Mouse (Mus musculus) forebrain, embryonic 13.5 days (tissue): ENCODE data around the gene Plekha7. TPM values are rescaled to one million over a fixed set of nuclear protein-coding genes. Genes with fewer than 3 reads are reported as not detected.

Experiments
- ATAC-seq: fragments of 200-750 bp; cut with Nextera tagmentation; 2 replicates; pipeline ENCODE4 v1.8.0; 2017
- H3K27ac ChIP-seq: fragments of 300-500 bp; sonication (generic); 2 replicates; pipeline ENCODE4 v1.5.1; 2015; ENCODE audit warnings: inconsistent platforms, mild to moderate bottlenecking, moderate library complexity
- H3K27me3 ChIP-seq: fragments of 300-500 bp; sonication (generic); 2 replicates; pipeline ENCODE4 v1.6.1; 2015; ENCODE audit warnings: mild to moderate bottlenecking, inconsistent platforms
- H3K36me3 ChIP-seq: fragments of 300-500 bp; sonication (generic); 2 replicates; pipeline ENCODE4 v1.6.1; 2015; ENCODE audit warnings: mild to moderate bottlenecking, inconsistent platforms; ENCODE audit not compliant: poor library complexity, severe bottlenecking
- H3K4me1 ChIP-seq: fragments of 300-500 bp; sonication (generic); 2 replicates; pipeline ENCODE4 v1.6.1; 2015; ENCODE audit warnings: inconsistent platforms
- H3K4me2 ChIP-seq: fragments of 300-500 bp; sonication (generic); 2 replicates; pipeline ENCODE4 v1.6.1; 2015; ENCODE audit warnings: inconsistent platforms, mild to moderate bottlenecking, moderate library complexity
- H3K4me3 ChIP-seq: fragments of 300-500 bp; sonication (generic); 2 replicates; pipeline ENCODE4 v1.5.1; 2015; ENCODE audit warnings: mild to moderate bottlenecking, inconsistent platforms
- H3K9ac ChIP-seq: fragments of 300-500 bp; sonication (generic); 2 replicates; pipeline ENCODE4 v1.6.1; 2015; ENCODE audit warnings: mild to moderate bottlenecking, inconsistent platforms
- H3K9me3 ChIP-seq: fragments of 300-500 bp; sonication (generic); replicated peaks from 2 replicates; pipeline ENCODE4 v1.6.1; 2016; ENCODE audit warnings: inconsistent platforms
- WGBS: fragments of 180-500 bp; shearing (Covaris S2); methylation state at CpG from one replicate; pipeline ENCODE4 v1.1.7; 2015; 5-methylcytosine and 5-hydroxymethylcytosine counted together
- polyA plus RNA-seq: library from polyadenylated mRNA; unstranded; fragments of >200 nt; fragmentation: Nextera tagmentation; extraction: Ambion mirVana; gene quantifications from 2 replicates; pipeline ENCODE4 v1.2.1, GENCODE M21; 2015

Plekha7 gene
- polyA plus RNA-seq, 1 experiment from 2014 or later, result 13.1 TPM

DNA sequence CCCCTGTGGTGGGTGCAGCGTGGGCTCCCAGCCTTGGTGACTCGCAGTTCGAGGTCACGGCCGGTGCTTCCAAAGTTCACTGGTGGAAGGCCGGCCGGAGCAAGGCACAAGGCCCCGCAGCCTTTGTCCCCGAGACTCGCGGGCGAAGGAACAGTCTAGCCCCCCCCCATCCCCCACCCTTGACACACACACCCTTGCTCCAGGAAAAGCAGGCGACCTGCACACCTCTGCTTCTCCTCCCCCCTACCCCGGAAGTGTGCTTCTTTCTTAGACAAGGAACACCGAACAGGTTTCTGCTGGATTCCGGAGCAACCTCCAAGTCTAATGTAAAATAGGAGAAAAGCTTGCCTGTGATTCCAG lies 436 bp upstream of the Plekha7 start:
- Histone ChIP-seq H3K36me3 (no peaks in the 10 kb centered on the region), H3K4me3 (peak overlapping the region; percentile 84), H3K9me3 (no peaks in the 10 kb centered on the region), H3K9ac (peak overlapping the region; percentile 77), H3K4me2 (peak overlapping the region; percentile 96), H3K4me1 (peaks cover 27% of the 10 kb centered on the region), H3K27ac (no peak overlapping the region), H3K27me3 (no peaks in the 10 kb centered on the region)
- peak; percentile 17; the same call in 1 of the 2 replicates for ATAC-seq
- WGBS, result under 1% methylated on average over 16 of the region's 16 CpGs

DNA sequence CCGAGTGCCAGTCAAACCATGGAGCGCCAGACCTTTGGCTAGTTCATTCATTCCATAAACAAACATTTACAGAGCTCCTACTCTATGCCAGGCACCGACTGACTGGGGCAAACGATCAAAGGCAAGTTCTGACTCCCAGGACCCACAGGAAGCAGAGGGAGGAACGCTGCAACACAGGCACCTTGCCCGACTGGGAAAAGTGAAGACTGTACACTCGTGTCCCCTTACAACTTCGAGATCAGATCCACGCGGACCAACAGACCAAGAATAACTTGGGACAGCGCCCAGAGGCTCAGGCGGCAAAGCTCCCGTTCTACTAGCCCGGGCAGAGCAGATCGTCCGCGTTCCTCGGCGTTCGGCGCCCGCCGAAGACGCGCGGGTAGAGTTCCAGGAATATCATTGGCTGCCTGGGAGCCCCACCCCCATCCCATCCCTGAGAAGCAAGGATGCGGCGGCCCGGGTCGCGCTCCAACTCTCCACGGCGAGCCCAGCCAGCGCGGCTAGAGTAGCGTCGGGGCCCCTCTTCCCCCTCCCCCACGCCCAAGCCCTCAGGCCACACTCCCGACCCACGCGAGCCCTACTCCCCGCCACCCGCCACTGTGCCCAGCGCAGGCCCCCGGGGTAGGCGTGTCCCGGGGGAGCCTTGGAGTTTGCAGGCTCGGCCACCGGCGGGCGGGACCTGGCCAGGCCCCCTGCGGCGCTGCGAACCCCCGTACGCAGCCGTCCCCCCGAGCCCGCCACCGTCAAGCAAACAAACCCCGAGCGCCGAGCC lies 891 bp downstream of the Plekha7 start:
- H3K9me3 ChIP-seq, result no peaks in the 10 kb centered on the region
- H3K4me3 ChIP-seq, result peak overlapping the region; percentile 84
- ATAC-seq, result peak; percentile 90

DNA sequence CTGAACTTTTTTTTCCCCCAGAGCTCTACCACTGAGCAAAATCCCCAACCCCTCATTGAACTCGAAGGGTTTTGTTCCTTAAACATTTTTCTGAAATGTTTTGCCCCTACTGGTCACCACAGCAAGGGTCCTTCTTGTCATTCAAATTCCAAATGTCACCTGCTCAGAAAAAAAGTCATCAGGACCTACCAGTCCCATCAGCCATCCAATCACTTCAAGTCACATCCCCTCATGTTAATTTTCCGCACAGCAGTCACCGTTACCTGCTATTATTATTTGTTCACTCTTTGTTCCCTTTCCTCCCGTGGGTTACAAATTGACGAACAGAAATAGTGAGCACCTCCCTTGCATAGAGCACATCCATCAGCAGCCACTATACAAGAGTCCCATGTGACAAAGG lies 1.6 kb downstream of the Plekha7 start:
- H3K4me1 ChIP-seq, result peaks cover 27% of the 10 kb centered on the region
- no peaks in the 10 kb centered on the region for H3K9me3 ChIP-seq
- no peak; the same call in 1 of the 2 replicates for ATAC-seq
- peak overlapping the region; percentile 77 for H3K9ac ChIP-seq
- peak overlapping the region; percentile 84 for H3K4me3 ChIP-seq
- no peaks in the 10 kb centered on the region for H3K36me3 ChIP-seq
- no peak overlapping the region for H3K27ac ChIP-seq
- peak overlapping the region; percentile 96 for H3K4me2 ChIP-seq
- 7% methylated on average over 5 of the region's 5 CpGs for WGBS
- H3K27me3 ChIP-seq, result no peaks in the 10 kb centered on the region

More for the DNA sequence above, 891 bp downstream of the Plekha7 start:
- H3K4me2 ChIP-seq, result peak overlapping the region; percentile 96
- 1% methylated on average over 62 of the region's 63 CpGs for WGBS
- H3K27me3 ChIP-seq, result no peaks in the 10 kb centered on the region
- H3K9ac ChIP-seq, result peak overlapping the region; percentile 77
- H3K36me3 ChIP-seq, result no peaks in the 10 kb centered on the region
- peak overlapping the region; percentile 74 for H3K27ac ChIP-seq
- peaks cover 27% of the 10 kb centered on the region for H3K4me1 ChIP-seq

DNA sequence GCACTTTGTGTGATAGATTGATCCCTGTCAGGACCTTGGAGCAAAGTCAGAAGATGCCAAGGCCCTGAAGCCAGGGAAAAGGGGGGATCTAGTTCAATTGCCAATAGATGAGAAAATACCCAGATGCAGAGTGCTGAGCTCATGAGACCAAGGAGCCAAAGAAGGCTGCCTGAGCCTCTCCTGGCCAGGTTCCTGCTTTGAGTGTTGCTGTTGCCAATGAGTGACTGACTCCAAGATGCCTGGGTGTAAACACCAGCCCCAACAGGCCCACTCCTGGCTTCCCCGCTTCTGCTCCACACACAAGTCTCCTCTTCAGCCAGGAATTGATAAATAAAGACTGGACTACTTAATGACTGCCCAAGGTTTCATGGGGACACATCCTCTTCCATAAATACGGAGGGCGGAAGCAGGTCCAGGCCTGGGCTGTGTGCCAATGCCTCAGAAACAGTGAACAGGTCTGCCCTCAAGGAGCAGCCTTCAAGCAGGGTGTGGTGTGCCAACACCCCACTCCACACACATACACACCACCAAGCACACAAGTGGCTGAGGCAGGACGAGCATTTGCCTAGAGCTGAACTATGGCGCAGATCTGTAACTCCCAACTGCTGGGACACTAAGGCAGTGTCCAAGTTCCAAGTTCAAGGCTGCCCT lies 6.4 kb downstream of the Plekha7 start:
- H3K27me3 ChIP-seq, result no peaks in the 10 kb centered on the region
- no peak for ATAC-seq
- H3K4me1 ChIP-seq, result peaks cover 18% of the 10 kb centered on the region
- no peaks in the 10 kb centered on the region for H3K36me3 ChIP-seq
- WGBS, result 85% methylated on average over 5 of the region's 5 CpGs
- no peaks in the 10 kb centered on the region for H3K9me3 ChIP-seq
- no peak overlapping the region for H3K27ac ChIP-seq
- no peak overlapping the region for H3K9ac ChIP-seq
- no peak overlapping the region for H3K4me2 ChIP-seq
- H3K4me3 ChIP-seq, result no peak overlapping the region

DNA sequence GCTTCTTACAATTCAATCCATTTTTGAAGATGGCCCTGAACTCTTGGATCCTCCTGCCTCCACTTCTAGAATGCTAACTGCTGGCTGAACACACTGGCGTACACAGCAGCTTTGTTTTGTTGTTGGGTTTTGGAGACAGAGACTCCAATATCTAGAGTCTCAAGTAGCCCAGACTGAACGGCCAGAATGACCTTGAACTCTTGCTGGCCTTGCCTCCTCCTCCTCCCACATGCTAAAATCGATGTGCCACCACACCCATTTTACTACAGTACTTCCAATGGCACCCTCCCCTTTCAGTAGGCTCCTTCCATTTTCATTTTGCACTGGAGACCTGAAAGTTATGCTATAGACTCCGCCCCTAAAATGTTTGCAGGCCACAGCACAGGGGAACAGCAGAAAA lies 7.0 kb downstream of the Plekha7 start:
- Histone ChIP-seq H3K9ac (no peak overlapping the region), H3K27ac (no peak overlapping the region), H3K9me3 (no peaks in the 10 kb centered on the region), H3K4me1 (peaks cover 12% of the 10 kb centered on the region), H3K36me3 (no peaks in the 10 kb centered on the region), H3K27me3 (no peaks in the 10 kb centered on the region), H3K4me2 (no peak overlapping the region), H3K4me3 (no peak overlapping the region)
- WGBS, result 92% methylated on average over 4 of the region's 4 CpGs
- ATAC-seq, result no peak

DNA sequence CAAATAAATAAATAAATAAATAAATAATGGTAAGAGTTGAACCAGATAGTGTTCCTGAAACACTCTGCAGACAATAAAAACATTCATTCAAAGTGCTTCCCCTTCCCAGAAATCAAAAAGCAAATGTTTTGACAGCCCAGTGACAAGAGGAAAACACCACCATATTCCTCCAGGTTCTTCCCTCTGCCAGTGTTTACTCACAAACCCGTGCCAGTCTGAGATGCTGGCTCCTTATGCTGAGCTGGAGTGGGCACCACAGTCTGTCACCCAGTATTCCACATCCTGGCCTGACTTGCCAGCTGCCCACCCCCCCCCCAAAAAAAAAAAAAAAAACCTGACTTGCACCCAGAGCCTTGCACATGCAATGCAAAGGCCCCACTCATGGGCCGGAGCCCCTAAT lies 9.3 kb downstream of the Plekha7 start:
- Histone ChIP-seq H3K4me1 (peaks cover 12% of the 10 kb centered on the region), H3K27me3 (no peaks in the 10 kb centered on the region), H3K4me2 (no peak overlapping the region), H3K9me3 (no peaks in the 10 kb centered on the region), H3K27ac (no peak overlapping the region), H3K4me3 (no peak overlapping the region), H3K9ac (no peak overlapping the region), H3K36me3 (no peaks in the 10 kb centered on the region)
- ATAC-seq, result peak; percentile 80; the same call in 1 of the 2 replicates
- 86% methylated on average over 2 of the region's 2 CpGs for WGBS

DNA sequence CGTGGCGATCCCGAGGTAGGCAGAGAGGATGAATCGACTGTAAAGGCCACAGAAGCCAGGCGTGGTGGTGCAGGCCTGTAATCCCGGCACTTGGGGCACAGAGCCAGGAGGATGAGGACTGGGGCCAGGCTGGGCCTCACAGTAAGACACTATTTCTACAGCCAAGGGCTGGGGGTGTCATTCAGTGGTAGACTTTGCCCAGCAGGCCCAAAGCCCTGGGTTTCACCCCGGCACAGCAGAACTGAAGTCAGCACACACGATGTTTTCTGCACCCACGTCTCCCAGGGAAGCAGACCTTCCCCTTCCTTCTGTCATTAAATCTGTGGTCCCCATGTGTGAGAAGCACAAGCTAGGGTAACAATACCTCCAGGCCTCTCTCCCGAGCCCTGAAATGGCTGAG lies 9.8 kb downstream of the Plekha7 start:
- peak; percentile 45; the same call in 1 of the 2 replicates for ATAC-seq
- Histone ChIP-seq H3K4me3 (no peak overlapping the region), H3K4me1 (peaks cover 12% of the 10 kb centered on the region), H3K27ac (no peak overlapping the region), H3K27me3 (no peaks in the 10 kb centered on the region), H3K36me3 (no peaks in the 10 kb centered on the region), H3K9me3 (no peaks in the 10 kb centered on the region), H3K4me2 (no peak overlapping the region), H3K9ac (no peak overlapping the region)
- 68% methylated on average over 10 of the region's 10 CpGs for WGBS

DNA sequence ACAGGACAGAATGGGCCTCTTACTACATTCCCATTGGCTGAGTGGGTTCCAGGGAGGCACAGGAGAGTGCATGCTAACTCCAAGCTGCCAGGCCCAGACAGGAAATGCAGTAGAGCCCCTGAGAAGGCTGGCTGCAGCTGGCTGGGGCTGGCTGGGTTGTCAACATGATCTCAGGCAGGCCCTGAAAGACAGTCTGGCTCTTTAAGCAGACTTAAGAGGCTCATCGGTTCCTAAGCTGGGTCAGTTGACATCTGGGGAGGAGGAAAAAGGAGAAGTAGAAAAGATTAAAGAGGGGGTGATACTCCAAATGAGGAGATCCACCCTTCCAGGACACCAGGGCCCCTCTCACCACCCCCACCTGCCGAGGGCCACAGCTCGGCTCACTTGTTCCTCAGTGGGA lies 13.2 kb downstream of the Plekha7 start:
- Histone ChIP-seq H3K4me2 (no peak overlapping the region), H3K36me3 (no peaks in the 10 kb centered on the region), H3K9ac (no peak overlapping the region), H3K27ac (no peak overlapping the region), H3K27me3 (no peaks in the 10 kb centered on the region), H3K4me3 (no peak overlapping the region), H3K4me1 (peaks cover 12% of the 10 kb centered on the region), H3K9me3 (no peaks in the 10 kb centered on the region)
- ATAC-seq, result no peak
- WGBS, result 60% methylated on average over 3 of the region's 3 CpGs

DNA sequence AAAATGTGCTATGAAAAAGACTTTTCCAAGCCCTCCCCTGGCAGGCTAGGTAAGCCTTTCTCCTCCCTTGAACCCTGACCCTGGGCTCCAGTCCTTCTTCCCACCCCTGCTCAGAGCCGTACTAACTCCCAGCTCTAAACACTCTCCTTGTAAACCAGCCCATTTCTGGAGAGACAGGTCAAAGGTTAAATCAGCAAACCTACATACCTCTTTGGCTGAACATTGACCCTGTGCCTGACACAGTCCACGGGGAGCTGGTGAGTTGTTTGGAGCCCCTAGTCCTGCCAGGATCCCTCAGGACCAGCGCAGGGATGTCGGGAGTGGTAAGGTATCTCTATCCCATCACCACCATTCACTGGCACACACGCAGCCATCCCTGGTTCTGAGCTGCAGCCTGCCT lies 15.8 kb downstream of the Plekha7 start:
- Histone ChIP-seq H3K36me3 (no peaks in the 10 kb centered on the region), H3K4me1 (peaks cover 3% of the 10 kb centered on the region; the same call in 1 of the 2 replicates), H3K4me2 (no peak overlapping the region), H3K27me3 (no peaks in the 10 kb centered on the region), H3K27ac (no peak overlapping the region), H3K9ac (no peak overlapping the region), H3K9me3 (no peaks in the 10 kb centered on the region), H3K4me3 (no peak overlapping the region)
- WGBS, result 65% methylated on average over 5 of the region's 5 CpGs
- ATAC-seq, result no peak

DNA sequence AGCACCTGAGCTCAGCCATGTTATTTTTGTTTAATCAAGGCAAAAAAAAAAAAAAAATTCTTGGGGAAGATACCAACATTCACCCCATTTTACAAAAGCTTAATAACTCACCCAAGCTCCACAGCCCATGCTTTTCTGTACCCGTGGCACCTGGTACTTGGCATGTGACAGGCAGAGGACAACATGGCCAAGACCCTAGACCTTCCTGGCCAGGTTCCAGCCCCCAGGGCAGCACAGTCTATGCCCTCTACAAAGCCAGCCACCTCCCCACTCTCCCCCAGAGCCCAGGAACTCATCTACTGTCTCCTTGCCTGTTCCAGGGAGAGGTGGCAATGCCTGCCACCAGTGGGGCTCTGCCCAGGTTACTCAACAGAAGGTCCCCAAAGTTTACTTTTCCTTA lies 17.6 kb downstream of the Plekha7 start:
- Histone ChIP-seq H3K4me3 (no peak overlapping the region), H3K27me3 (no peaks in the 10 kb centered on the region), H3K27ac (no peak overlapping the region), H3K4me1 (peaks cover 17% of the 10 kb centered on the region), H3K9ac (no peak overlapping the region), H3K4me2 (no peak overlapping the region), H3K9me3 (no peaks in the 10 kb centered on the region), H3K36me3 (no peaks in the 10 kb centered on the region)
- WGBS, result 90% methylated on average over 1 of the region's 1 CpGs
- no peak for ATAC-seq

DNA sequence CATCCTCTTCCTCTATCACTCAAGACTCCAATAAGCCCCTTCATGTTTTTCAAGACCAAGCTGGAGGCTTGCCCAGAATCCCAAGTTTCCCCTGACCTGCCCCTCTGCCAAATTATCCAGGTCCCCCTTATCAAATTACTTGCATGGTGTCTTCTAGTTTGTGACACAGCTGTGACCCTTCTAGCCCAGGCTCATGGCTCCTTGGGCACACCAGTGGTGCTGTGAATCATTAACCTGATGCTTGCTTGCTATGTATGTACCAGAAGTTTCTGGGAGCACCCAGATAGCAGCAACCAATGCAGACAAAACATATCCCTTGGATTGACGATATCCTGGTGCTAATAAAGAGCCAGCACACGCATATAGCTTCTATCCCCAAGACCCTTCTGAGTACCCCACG lies 19.2 kb downstream of the Plekha7 start:
- Histone ChIP-seq H3K36me3 (no peaks in the 10 kb centered on the region), H3K4me2 (no peak overlapping the region), H3K9ac (no peak overlapping the region), H3K4me3 (no peak overlapping the region), H3K9me3 (no peaks in the 10 kb centered on the region), H3K4me1 (peaks cover 27% of the 10 kb centered on the region), H3K27me3 (no peaks in the 10 kb centered on the region), H3K27ac (no peak overlapping the region)
- WGBS, result 92% methylated on average over 3 of the region's 3 CpGs
- ATAC-seq, result no peak

DNA sequence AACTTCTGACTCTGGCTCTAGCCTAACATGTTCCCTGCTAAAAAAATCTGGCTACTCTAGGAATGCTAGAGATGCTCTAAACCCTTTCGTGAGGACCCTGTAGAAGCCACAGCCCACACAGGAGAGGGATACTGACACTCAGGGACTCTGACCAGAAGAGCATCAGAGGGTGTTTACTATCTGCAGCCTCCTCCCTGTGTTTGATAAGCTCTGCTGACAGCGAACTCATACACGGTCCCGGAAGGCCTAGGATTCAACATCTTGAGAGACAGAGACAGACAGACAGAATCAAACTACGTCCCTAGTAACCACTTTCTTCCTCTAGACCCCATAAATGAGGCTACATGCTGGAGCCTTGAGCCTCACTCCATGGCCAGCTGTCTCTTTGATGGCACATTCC lies 20.2 kb downstream of the Plekha7 start:
- Histone ChIP-seq H3K27ac (no peak overlapping the region), H3K9ac (no peak overlapping the region), H3K9me3 (no peaks in the 10 kb centered on the region), H3K4me1 (peaks cover 37% of the 10 kb centered on the region), H3K4me2 (no peak overlapping the region), H3K4me3 (no peak overlapping the region), H3K27me3 (no peaks in the 10 kb centered on the region), H3K36me3 (no peaks in the 10 kb centered on the region)
- ATAC-seq, result no peak
- WGBS, result 86% methylated on average over 5 of the region's 5 CpGs
